Mouse (Mus musculus): ENCODE measurements around the gene Phlda2. TPM values are rescaled to one million over a fixed set of nuclear protein-coding genes. Genes with fewer than 3 reads are reported as not detected.
"Not testable (repeated sequence)": the region's sequence is repeated elsewhere in the genome, so short reads cannot be mapped to it uniquely, and the experiment has no call there.

Phlda2 gene
- polyA plus RNA-seq (2012; ENCODE audit: insufficient read depth, insufficient read length, missing spikeins): not detected in 2 replicates

- Histone ChIP-seq H3K27ac (replicated peaks; ENCODE audit: low read depth, low read length) (no peak within 1 kb of the TSS), H3K4me1 (ENCODE audit: control insufficient read depth, insufficient read depth, insufficient read length, low read length) (peaks cover 6% of the 10 kb centered on the region; the same call in 1 of the 2 replicates), H3K4me3 (ENCODE audit: insufficient read depth, low read depth, low read length) (peak within 1 kb of the TSS; percentile 55)
Observed at GRCm38 (mm10) chr7:143502418-143503200, at the start of gene Phlda2. Gene Phlda2 (minus strand): TSS chr7:143503150.

GRCm38 (mm10) chr7:143549588-143550220, 46.8 kb upstream of the Phlda2 start:
- Histone ChIP-seq H3K4me3 (ENCODE audit: insufficient read depth, low read depth, low read length) (peak overlapping the region; percentile 75), H3K27ac (replicated peaks; ENCODE audit: low read depth, low read length) (peak overlapping the region; percentile 94), H3K4me1 (ENCODE audit: control insufficient read depth, insufficient read depth, insufficient read length, low read length) (no peaks in the 10 kb centered on the region; the same call in 1 of the 2 replicates)

GRCm38 (mm10) chr7:143548976-143549457, 46.1 kb upstream of the Phlda2 start, which contains the start of gene Nap1l4:
Gene Nap1l4 (minus strand): TSS chr7:143549106.
- peak within 1 kb of the TSS; percentile 88 for H3K4me3 ChIP-seq (ENCODE audit: insufficient read depth, low read depth, low read length)

GRCm38 (mm10) chr7:143548231-143548961, 45.4 kb upstream of the Phlda2 start:
- peaks cover 3% of the 10 kb centered on the region; the same call in 1 of the 2 replicates for H3K4me1 ChIP-seq (ENCODE audit: control insufficient read depth, insufficient read depth, insufficient read length, low read length)
- H3K27ac ChIP-seq (replicated peaks; ENCODE audit: low read depth, low read length): peak overlapping the region; percentile 92
- peak overlapping the region; percentile 88 for H3K4me3 ChIP-seq (ENCODE audit: insufficient read depth, low read depth, low read length)

More at GRCm38 (mm10) chr7:143548976-143549457, 46.1 kb upstream of the Phlda2 start, which contains the start of gene Nap1l4:
- H3K27ac ChIP-seq (replicated peaks; ENCODE audit: low read depth, low read length): peak within 1 kb of the TSS; percentile 94
- H3K4me1 ChIP-seq (ENCODE audit: control insufficient read depth, insufficient read depth, insufficient read length, low read length): no peaks in the 10 kb centered on the region; the same call in 1 of the 2 replicates

GRCm38 (mm10) chr7:143546554-143546953, 43.6 kb upstream of the Phlda2 start:
- peaks cover 6% of the 10 kb centered on the region; the same call in 1 of the 2 replicates for H3K4me1 ChIP-seq (ENCODE audit: control insufficient read depth, insufficient read depth, insufficient read length, low read length)
- H3K4me3 ChIP-seq (ENCODE audit: insufficient read depth, low read depth, low read length): no peak overlapping the region
- no peak overlapping the region for H3K27ac ChIP-seq (replicated peaks; ENCODE audit: low read depth, low read length)

GRCm38 (mm10) chr7:143544368-143544767, 41.4 kb upstream of the Phlda2 start:
- no peak overlapping the region for H3K4me3 ChIP-seq (ENCODE audit: insufficient read depth, low read depth, low read length)
- H3K27ac ChIP-seq (replicated peaks; ENCODE audit: low read depth, low read length): no peak overlapping the region
- H3K4me1 ChIP-seq (ENCODE audit: control insufficient read depth, insufficient read depth, insufficient read length, low read length): peaks cover 6% of the 10 kb centered on the region; the same call in 1 of the 2 replicates

GRCm38 (mm10) chr7:143538671-143539070, 35.7 kb upstream of the Phlda2 start:
- H3K4me1 ChIP-seq (ENCODE audit: control insufficient read depth, insufficient read depth, insufficient read length, low read length): peaks cover 12% of the 10 kb centered on the region; the same call in 1 of the 2 replicates

GRCm38 (mm10) chr7:143538229-143538628, 35.3 kb upstream of the Phlda2 start:
- H3K4me3 ChIP-seq (ENCODE audit: insufficient read depth, low read depth, low read length): not testable (repeated sequence)
- peaks cover 12% of the 10 kb centered on the region; the same call in 1 of the 2 replicates for H3K4me1 ChIP-seq (ENCODE audit: control insufficient read depth, insufficient read depth, insufficient read length, low read length)
- peak overlapping the region; percentile 39; the same call in 1 of the 2 replicates for H3K27ac ChIP-seq (replicated peaks; ENCODE audit: low read depth, low read length)

More at GRCm38 (mm10) chr7:143538671-143539070, 35.7 kb upstream of the Phlda2 start:
- Histone ChIP-seq H3K4me3 (ENCODE audit: insufficient read depth, low read depth, low read length) (no peak overlapping the region), H3K27ac (replicated peaks; ENCODE audit: low read depth, low read length) (no peak overlapping the region)

- Histone ChIP-seq H3K4me1 (ENCODE audit: control insufficient read depth, insufficient read depth, insufficient read length, low read length) (peaks cover 9% of the 10 kb centered on the region; the same call in 1 of the 2 replicates), H3K4me3 (ENCODE audit: insufficient read depth, low read depth, low read length) (no peak overlapping the region), H3K27ac (replicated peaks; ENCODE audit: low read depth, low read length) (peak overlapping the region; percentile 72)
Observed at GRCm38 (mm10) chr7:143536251-143536650, 33.3 kb upstream of the Phlda2 start.

- H3K4me3 ChIP-seq (ENCODE audit: insufficient read depth, low read depth, low read length): no peak overlapping the region
- H3K4me1 ChIP-seq (ENCODE audit: control insufficient read depth, insufficient read depth, insufficient read length, low read length): peaks cover 9% of the 10 kb centered on the region; the same call in 1 of the 2 replicates
- H3K27ac ChIP-seq (replicated peaks; ENCODE audit: low read depth, low read length): no peak overlapping the region
Observed at GRCm38 (mm10) chr7:143533284-143533683, 30.3 kb upstream of the Phlda2 start.

GRCm38 (mm10) chr7:143532410-143532809, 29.5 kb upstream of the Phlda2 start:
- Histone ChIP-seq H3K4me3 (ENCODE audit: insufficient read depth, low read depth, low read length) (no peak overlapping the region), H3K27ac (replicated peaks; ENCODE audit: low read depth, low read length) (no peak overlapping the region), H3K4me1 (ENCODE audit: control insufficient read depth, insufficient read depth, insufficient read length, low read length) (peaks cover 7% of the 10 kb centered on the region; the same call in 1 of the 2 replicates)

- H3K4me1 ChIP-seq (ENCODE audit: control insufficient read depth, insufficient read depth, insufficient read length, low read length): no peaks in the 10 kb centered on the region
Observed at GRCm38 (mm10) chr7:143519333-143519732, 16.4 kb upstream of the Phlda2 start.

GRCm38 (mm10) chr7:143514416-143514768, 11.4 kb upstream of the Phlda2 start:
- Histone ChIP-seq H3K4me1 (ENCODE audit: control insufficient read depth, insufficient read depth, insufficient read length, low read length) (no peaks in the 10 kb centered on the region), H3K27ac (replicated peaks; ENCODE audit: low read depth, low read length) (no peak overlapping the region), H3K4me3 (ENCODE audit: insufficient read depth, low read depth, low read length) (no peak overlapping the region)

More at GRCm38 (mm10) chr7:143519333-143519732, 16.4 kb upstream of the Phlda2 start:
- no peak overlapping the region for H3K27ac ChIP-seq (replicated peaks; ENCODE audit: low read depth, low read length)
- no peak overlapping the region for H3K4me3 ChIP-seq (ENCODE audit: insufficient read depth, low read depth, low read length)

GRCm38 (mm10) chr7:143513763-143514415, 10.9 kb upstream of the Phlda2 start:
- H3K4me1 ChIP-seq (ENCODE audit: control insufficient read depth, insufficient read depth, insufficient read length, low read length): no peaks in the 10 kb centered on the region
- H3K4me3 ChIP-seq (ENCODE audit: insufficient read depth, low read depth, low read length): no peak overlapping the region
- no peak overlapping the region for H3K27ac ChIP-seq (replicated peaks; ENCODE audit: low read depth, low read length)
